Mouse (Mus musculus) central nervous system, embryonic 18 days (tissue): ENCODE results near the gene Lrwd1. TPM values are rescaled to one million over a fixed set of nuclear protein-coding genes. Genes with fewer than 3 reads are reported as not detected.

Source experiments
- polyA plus RNA-seq: library from polyadenylated mRNA; depleted of rRNA; stranded (reverse); fragments of >200 nt; gene quantifications from 2 replicates; pipeline ENCODE4 v1.2.3, GENCODE M21; 2012; rRNA removed

The Lrwd1 gene
- polyA plus RNA-seq: 47.6 and 47.7 TPM in 2 replicates

DNA sequence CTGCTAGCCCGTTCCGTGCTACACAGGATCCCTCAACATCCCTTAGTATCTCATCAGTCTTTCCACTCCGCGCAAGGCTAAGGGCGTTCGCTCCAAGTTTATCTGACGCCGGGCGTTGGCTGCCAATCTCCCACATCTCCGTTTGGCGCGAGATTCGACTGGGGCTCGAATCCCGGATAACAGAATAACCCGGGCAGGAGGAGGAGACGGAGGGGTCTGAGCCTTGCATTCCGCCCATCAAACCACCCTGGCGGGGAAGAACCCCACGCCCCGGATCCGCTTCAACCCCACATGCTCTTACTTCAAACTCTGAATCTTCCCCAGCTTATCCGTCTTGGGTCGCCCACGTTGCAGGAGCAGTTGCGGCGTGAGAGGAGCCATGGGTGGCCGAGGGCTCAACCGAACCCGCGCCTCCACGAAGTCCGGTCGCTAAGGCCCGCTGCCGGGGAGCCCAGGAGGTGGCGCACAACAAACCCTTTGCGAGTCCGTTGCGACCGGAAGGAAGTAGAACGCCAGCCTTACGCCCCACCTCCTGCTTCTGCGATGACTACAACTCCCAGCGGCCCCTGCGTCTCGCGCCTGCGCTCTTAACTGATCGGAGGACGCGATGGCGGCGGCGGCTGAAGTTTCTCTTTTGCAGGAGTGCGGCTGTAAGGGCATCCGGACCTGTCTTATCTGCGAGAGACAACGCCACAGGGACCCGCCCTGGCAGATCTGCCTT is at the start of gene Lrwd1, which contains the start of gene Alkbh4:
TSS of gene Lrwd1 (minus strand) at position 504 of the 721 bp plus-strand sequence.
TSS of gene Alkbh4 (plus strand) at position 576 of the 721 bp plus-strand sequence.

DNA sequence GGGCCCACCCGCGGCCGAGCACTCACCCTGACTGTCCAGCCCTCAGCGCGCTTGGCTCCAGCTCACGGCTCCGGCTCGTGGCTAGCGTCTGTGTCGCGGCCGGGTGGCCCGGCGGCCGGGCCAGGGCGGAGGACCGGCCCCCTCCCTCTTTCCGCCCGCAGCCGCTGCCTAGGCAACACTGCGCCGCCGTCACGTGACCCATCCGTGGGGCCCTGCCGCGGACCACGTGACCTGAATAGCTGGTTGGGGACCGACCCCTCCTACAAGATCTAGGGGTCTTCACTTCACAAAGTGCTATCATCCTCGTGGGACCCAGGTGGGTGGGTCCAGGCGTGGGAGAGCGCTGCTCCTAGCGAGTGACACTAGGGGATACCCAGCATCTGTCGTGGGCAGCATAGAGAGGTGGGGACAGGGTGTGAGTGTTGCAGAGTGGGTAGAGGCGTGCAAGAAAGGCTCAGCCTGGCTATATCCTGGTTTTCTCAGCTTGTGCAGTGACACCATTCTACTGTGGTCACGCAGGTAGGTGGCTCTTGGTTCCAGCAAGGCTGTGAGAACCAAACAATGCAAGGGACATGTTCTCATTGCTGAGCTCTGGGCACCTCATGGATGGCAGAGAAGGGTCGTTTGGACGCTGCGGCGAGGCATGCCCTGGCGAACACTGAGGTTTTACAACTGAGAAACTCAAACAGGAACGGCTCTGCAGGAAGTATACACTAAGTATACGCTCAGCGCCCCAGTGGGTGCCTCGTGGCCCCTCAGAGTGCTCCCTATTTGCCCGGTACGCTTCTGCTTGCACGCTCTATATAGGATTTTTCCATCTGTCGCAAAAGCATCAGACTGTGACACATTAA is 34.9 kb upstream of the Lrwd1 start, which contains the start of gene Orai2:
TSS of gene Orai2 (minus strand) at position 202 of the 851 bp plus-strand sequence.

DNA sequence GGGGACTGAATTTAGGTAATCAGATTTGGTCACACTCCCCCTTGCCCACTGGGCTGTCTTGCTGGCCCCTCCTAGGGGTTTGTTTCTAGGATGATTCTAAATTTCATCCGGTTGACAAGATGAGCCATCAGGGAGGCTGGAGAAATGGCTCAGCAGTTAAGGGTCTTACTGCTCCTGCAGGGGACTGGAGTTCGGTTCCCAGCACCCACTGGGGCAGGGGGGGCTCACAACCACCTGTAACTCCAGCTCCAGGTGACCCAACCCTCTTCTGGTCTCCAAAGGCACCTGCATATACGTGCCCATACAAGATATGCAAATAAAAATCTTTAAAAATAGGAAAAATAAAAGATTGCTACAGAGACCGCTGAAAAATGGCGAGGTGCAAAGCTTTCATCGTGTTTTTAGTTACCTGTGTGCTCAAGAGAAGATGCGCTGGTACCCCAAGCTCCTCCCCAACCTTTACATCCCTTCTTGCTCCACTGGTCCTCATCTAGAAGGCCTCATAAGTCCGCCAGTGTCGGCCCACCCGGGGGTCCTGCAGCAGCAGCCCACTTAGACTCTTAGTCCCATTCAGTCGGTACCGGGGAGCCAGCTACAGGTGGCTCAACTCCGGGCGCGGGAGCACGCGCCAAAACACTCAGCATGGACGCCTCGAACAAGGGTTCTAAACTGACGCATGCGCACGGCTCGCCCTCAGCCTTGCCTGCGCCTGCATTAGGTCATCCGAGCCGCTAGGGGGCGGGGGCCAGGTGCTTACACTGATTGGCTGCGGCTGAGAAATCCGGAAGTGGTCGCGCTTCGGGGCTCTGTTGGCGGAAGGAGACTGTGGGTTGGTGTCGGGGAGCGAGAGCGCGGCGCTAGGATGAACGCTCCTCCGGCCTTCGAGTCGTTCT is 19.7 kb downstream of the Lrwd1 start, which contains the start of gene Polr2j:
TSS of gene Polr2j (plus strand) at position 741 of the 893 bp plus-strand sequence.

DNA sequence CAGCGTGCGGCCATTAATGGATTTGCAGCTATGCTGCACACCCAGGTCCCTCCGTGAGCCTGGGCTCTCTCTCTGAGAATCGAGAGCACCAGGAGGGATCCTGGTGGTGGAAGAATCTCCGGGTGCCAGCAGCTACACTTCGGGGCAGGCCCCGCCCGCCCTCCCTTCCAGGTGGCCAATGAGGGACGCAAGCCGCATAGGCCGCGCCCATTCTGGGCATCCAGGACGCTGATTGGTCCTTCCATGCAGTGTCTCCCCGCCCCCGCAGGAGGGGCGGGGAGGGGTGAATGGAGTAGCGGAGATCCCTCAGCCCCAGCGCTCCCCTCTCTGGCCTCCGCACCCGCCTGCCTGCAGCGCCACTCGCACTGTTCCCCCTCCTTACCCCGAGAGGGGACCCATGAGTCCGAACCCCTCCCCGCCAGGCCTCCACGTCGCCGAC is 52.2 kb downstream of the Lrwd1 start, which contains the start of gene Rasa4:
TSS of gene Rasa4 (plus strand) at position 248 of the 439 bp plus-strand sequence.

Other genes with a start within 250 kb of the Lrwd1 start
- 31.0 and 46.1 TPM in 2 replicates for gene Hspb1, start 248.2 kb downstream of the Lrwd1 start, polyA plus RNA-seq
- 481 and 506 TPM in 2 replicates for gene Ywhag, start 201.5 kb downstream of the Lrwd1 start, polyA plus RNA-seq
- gene Ssc4d, start 161.5 kb downstream of the Lrwd1 start, polyA plus RNA-seq: 4.8 and 5.5 TPM in 2 replicates
- gene Zp3, start 156.0 kb downstream of the Lrwd1 start, polyA plus RNA-seq: 0.09 and 0.17 TPM in 2 replicates
- gene Dtx2, start 141.3 kb downstream of the Lrwd1 start, polyA plus RNA-seq: 18.2 and 19.7 TPM in 2 replicates
- 0.01 and 3.8 TPM in 2 replicates for gene Upk3b, start 97.6 kb downstream of the Lrwd1 start, polyA plus RNA-seq
- 0.08 and 20.4 TPM in 2 replicates for gene Upk3bl, start 81.6 kb downstream of the Lrwd1 start, polyA plus RNA-seq
- gene Rasa4, start 52.2 kb downstream of the Lrwd1 start, polyA plus RNA-seq: 18.7 and 19.6 TPM in 2 replicates
- gene Polr2j, start 19.4 kb downstream of the Lrwd1 start, polyA plus RNA-seq: 166 and 176 TPM in 2 replicates
- 14.9 and 15.9 TPM in 2 replicates for gene Alkbh4, start 72 bp upstream of the Lrwd1 start, polyA plus RNA-seq
- 66.8 and 69.2 TPM in 2 replicates for gene Orai2, start 34.6 kb upstream of the Lrwd1 start, polyA plus RNA-seq
- 44.8 and 46.3 TPM in 2 replicates for gene Prkrip1, start 62.9 kb upstream of the Lrwd1 start, polyA plus RNA-seq
- 42.9 and 50.2 TPM in 2 replicates for gene Sh2b2, start 110.5 kb upstream of the Lrwd1 start, polyA plus RNA-seq